Mouse (Mus musculus): Measurements from ENCODE around the gene Thap2. TPM values are rescaled to one million over a fixed set of nuclear protein-coding genes. Genes with fewer than 3 reads are reported as not detected.

The Thap2 gene
- polyA plus RNA-seq, 1 experiment = 5.6 TPM

GRCm38 (mm10) chr10:115355016-115355415 lies 29.2 kb downstream of the Thap2 start:
- DNase-seq (ENCODE audit: low read depth) = no peak

GRCm38 (mm10) chr10:115354553-115354952 lies 29.7 kb downstream of the Thap2 start:
- no peak for DNase-seq (ENCODE audit: low read depth)

GRCm38 (mm10) chr10:115350810-115351397 lies 33.3 kb downstream of the Thap2 start:
- DNase-seq (ENCODE audit: low read depth) = no peak

- no peak for DNase-seq (ENCODE audit: low read depth)
These were observed 34.7 kb downstream of the Thap2 start for GRCm38 (mm10) chr10:115349509-115349908.

- no peak for DNase-seq (ENCODE audit: low read depth)
These were observed 35.2 kb downstream of the Thap2 start for GRCm38 (mm10) chr10:115349029-115349428.

- DNase-seq (ENCODE audit: low read depth) = no peak
These were observed 36.1 kb downstream of the Thap2 start for GRCm38 (mm10) chr10:115348131-115348530.

GRCm38 (mm10) chr10:115346444-115346843 lies 37.8 kb downstream of the Thap2 start:
- no peak for DNase-seq (ENCODE audit: low read depth)

- no peak for DNase-seq (ENCODE audit: low read depth)
These were observed 41.3 kb downstream of the Thap2 start for GRCm38 (mm10) chr10:115342771-115343425.

DNA sequence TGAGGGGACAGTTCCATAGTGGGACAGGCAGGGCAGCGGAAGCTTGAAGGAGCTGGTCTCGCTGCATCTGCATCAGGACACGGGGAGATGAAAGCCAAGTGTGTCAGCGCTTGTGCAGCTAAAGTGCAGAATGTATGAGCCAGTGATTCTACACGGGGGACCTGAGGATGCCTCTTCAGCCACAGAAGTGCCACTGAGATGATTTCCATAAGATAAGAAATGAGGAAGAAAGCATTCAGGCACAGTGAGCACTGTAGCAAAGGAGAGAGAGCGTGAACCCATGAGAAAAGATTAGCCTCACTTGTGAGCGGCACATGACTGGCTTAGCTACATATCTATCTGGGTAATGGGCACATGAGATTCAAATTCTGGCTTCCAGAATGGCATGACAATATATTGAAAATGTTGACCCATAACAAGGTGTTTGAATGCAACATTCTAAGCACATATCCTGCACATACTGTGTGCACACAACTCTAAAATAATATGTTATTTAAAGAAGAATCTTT lies 44.4 kb downstream of the Thap2 start:
- no peak for DNase-seq (ENCODE audit: low read depth)

DNA sequence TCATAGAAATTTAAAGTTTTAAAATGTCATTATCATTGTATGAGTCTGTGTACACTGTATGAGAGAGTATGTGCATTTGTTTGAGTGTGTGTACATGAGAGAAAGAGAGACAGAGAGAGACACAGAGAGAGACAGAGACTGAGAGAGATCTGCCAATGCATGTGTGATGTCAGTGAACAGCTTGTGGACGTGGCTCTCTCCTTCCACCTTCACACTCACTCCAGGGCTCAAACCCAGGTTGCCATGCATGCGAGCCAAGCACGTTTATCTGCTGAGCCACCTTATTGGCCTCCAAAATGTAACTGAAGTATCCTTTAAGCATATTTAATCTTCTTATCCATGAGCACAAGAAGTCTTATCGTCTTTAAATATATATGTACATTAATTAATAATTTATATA lies 47.3 kb downstream of the Thap2 start:
- DNase-seq (ENCODE audit: low read depth) = no peak

GRCm38 (mm10) chr10:115333528-115333927 lies 50.7 kb downstream of the Thap2 start:
- DNase-seq (ENCODE audit: low read depth) = no peak

DNA sequence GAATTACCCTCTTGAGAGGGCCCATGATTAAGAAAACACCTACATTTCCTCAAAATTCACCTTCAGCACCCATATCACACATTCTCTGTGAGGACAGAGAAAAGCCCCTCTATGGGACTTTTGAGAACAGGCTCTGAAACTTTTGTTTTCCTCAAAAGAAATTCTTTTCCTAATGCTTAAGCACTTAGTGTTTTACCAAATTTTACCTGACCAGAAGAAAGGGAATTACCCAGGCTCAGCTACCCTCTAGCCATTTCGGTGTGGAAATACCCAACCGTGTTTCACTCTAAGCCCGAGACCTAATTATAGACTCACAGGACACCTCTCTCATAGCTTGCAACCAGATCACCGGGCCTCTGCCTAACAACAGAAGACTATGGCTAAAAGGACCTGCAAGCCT lies 51.2 kb downstream of the Thap2 start:
- no peak for DNase-seq (ENCODE audit: low read depth)

GRCm38 (mm10) chr10:115332420-115332952 lies 51.8 kb downstream of the Thap2 start:
- DNase-seq (ENCODE audit: low read depth) = no peak

DNA sequence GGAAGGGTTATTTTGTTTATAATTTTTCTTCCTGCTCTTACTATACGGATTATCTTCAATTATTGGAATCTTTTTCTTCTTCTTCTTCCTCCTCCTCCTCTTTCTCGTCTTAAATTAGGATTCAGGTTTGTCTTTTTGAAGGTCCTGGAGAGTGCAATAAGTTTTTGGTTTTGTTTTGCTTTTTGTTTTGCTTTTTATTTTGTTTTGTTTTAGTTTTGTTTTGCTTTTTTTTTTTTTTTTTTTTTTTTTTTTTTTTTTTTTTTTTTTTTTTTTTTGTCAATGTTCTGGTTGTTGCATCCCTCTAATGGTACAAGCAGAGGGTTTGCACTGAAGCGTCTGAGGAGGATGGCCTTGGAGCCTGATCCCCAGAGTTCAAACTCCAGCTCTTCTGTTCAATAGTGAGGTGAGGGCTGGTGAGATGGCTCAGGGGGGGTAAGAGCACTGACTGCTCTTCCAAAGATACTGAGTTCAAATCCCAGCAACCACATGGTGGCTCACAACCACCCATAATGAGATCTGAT lies 55.2 kb downstream of the Thap2 start:
- no peak for DNase-seq (ENCODE audit: low read depth)

DNA sequence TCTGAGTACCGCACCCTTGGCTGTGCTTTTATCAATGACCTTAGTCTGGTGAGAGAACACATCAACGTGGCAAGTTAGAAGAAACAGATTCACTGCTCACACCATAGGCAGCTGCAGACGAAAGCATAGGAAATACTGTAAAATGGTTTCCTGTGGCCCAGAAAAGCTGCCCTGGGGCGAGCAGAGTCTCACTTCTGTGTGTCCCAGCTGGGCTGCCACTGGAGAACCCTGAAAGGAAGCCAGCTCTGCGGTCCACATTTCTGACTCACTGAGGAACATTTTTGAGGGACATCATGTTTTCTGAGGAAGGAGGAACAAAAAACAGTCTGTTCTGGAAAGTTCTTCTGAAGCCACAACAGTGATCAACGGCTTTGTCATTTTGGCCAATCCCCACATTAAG lies 55.7 kb downstream of the Thap2 start:
- no peak for DNase-seq (ENCODE audit: low read depth)

DNA sequence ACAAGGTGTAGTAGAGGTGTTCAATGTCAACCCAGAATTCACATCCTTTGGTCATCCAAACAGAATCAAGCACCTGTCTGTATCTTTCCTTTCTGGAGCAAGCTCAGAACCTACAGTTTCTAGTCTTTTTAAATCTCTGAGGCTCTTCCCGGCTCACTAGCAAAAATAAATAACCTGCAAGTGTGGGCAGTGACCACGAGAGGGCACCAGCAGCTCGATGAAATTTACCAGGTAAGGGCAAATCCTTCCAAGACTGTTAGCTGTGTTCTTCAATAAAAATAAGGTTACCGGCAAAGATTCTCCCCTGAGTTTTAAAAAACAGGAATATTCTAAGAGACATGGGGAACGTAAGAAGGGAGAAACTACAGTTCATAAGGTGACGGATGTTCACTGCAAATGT lies 60.9 kb downstream of the Thap2 start:
- DNase-seq (ENCODE audit: low read depth) = no peak

- DNase-seq (ENCODE audit: low read depth) = no peak
These were observed 62.8 kb downstream of the Thap2 start for GRCm38 (mm10) chr10:115321317-115322035.

Other genes starting within 250 kb of the Thap2 start
- gene Tph2, start 199.4 kb downstream of the Thap2 start, polyA plus RNA-seq (2012; rRNA removed) = 0.04 and 0.43 TPM in 2 replicates
- gene Tbc1d15, start 133.0 kb downstream of the Thap2 start, polyA plus RNA-seq (2012; rRNA removed) = 14.2 and 15.3 TPM in 2 replicates
- gene Rab21, start 68.8 kb downstream of the Thap2 start, polyA plus RNA-seq (2012; rRNA removed) = 15.3 and 17.8 TPM in 2 replicates
- gene Tmem19, start 21.9 kb downstream of the Thap2 start, polyA plus RNA-seq (2012; rRNA removed) = 16.6 and 21.0 TPM in 2 replicates
- 26.4 and 30.7 TPM in 2 replicates for gene Zfc3h1, start 516 bp upstream of the Thap2 start, polyA plus RNA-seq (2012; rRNA removed)
- gene A930009A15Rik, start 185.5 kb upstream of the Thap2 start, polyA plus RNA-seq (2012; rRNA removed) = not detected in 2 replicates
- 0.95 and 4.5 TPM in 2 replicates for gene Lgr5, start 203.3 kb upstream of the Thap2 start, polyA plus RNA-seq (2012; rRNA removed)